Mouse (Mus musculus) R1 (cell line): ENCODE data around the gene Smpd3.

ENCODE experiments used
- DNase-seq: peaks from one replicate; pipeline ENCODE4 v3.0.0-alpha.2; 2018; ENCODE audit warnings: low read depth, low spot score

Gene Smpd3

DNA sequence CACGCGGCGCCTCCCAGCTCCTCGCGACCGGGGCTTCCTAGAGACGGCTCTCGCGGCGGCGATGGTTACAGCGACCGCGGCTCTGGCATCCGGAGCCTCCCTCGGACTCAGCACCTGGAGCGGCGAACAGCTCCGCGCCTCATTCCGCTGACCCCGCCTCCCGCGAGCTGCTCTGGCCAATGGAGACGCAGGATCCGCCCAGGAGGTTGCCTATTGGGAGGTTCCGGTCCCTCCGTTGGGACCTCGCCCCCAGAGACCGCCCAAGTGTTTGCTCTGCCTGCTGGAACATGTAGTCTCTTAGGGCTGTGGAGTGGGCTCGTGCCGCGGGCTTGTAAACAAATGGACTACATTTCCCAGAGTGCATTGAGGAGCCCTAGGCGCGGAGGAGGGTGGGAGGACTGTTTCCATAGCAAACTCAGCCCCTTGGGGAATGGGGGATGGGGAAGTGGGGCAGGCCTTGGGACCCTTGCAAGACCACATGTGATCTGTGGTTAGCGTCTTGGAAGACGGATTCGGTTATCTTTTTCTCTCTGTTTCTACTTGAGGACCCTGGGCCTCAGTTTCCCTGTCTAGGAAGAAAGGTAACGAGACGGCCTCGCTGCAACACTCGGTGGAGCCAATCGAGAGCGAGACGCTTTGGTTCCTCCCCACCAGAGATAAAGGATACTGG, at the start of gene Smpd3:
Smpd3 (minus strand) TSS at position 137 of the 670 bp plus-strand sequence.
- DNase-seq, result peak; percentile 100

DNA sequence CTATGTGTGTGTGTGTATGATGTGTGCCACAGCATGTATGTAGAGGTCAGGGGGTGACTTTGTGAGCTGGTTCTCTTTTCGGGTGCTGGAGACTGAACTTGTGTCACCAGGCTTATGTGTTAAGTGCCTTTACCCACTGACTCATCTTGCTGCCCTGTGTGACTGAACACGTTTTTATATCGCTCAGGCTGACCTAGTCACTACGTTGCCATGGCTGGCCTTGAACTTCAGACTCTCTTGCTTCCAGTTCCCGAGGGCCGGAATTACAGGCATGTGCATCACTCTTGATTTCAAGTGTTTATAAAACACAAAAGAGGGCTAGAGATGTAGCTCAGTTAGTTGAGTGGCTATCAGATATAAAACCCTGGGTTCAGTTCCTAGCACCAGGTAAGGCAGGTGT, 43.2 kb upstream of the Smpd3 start:
- DNase-seq, result no peak

DNA sequence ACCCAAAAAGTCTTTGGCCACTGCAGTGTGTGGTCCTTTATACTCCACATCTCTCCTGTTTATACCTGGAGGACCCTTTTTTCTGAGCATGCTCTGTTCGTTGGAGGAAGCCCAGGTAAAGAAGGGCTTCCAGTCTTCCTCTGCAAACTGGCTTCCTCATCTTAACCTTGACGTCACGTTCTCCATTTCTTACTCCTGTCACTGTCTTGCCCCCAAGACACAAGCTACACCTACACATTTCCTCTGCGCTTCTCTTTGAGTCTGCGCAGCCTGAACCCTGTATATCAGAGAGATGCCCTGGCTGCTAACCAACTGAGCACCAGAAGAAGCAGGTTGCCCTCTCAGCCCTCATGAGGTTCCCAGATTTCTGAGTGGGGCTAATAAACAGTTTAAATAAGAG, 41.6 kb upstream of the Smpd3 start:
- no peak for DNase-seq

DNA sequence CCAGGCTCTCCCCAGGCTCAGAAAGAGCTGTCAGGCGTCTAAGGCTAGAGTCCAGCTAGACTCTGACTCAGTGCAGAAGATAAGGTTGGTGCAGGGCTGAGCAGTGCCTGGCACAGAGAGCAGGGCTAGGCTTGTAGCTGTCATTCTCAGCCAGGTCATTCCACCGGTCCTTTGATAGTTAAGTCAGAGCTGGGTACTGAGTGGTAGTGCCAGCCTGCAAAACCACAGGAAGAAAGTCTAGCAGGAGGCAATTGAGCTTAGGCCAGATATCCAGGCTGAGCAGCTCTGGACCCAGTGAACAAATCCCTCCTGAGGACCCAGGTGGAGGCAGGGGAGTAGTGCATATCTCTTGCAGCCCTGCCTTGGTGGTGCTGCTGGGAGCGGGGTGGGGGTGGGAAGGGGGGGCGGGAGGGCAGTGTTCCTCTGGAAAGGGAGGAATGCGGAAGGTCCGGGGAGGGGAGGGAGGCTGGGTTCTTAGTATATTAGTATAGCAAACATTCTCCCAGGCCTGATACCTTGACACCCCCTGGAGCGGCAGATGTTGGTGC, 40.8 kb upstream of the Smpd3 start:
- DNase-seq, result no peak

DNA sequence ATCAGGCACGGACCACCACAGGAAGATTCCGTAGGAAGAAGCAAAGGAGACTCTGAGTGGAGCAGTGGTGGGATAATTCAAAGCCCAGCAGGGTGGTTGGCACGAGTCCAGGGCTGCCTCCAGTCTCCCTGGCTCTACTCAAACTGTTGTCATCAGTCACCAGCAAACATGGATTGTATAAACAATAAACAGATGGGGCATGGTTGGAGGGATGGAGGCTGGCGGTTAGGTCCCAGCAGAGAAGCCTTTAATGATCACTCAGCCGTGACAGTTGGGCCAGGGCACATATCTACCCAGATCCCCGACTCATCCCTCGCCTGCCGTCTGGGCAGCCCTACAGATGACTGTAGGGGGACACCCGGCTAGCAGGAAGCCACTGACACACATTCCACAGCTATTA, 39.1 kb upstream of the Smpd3 start:
- DNase-seq, result no peak

DNA sequence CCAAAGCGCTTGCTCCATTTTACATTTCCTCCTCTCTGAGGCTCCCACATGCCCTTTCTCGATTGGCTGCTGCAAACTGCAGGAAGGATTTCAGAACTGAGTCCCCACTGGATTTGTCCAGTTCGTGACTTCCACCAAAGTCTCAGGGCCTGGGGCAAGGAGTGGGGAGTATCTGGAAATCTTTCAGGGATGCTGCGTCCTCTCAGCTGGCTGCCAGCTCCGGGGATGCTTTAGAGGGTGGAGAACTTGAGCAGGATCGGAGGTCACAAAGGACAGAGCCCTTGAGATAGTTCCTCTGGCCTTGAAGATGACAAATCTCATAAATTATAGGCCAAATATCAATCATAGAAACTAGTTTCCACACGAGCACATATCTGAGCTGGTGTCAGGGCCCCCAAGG, 38.2 kb upstream of the Smpd3 start:
- no peak for DNase-seq

DNA sequence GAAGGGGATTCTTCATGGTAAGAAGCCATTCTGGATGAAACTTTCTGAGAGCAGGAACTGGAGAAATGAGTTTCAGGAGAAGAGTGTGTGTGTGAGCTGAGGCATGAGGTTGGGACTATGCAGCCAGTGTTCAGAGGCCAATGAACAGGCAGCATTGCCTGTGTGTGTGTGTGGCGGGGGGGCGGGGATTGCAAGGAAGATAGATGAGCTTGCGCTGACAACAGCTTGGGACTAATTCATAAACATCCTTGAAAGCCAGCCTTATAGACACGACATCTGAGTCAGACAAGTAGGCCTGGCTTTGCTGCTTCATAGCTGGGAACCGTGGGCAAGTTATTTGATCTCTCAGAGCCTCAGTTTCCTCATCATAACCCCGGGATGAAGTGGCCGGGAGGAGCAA, 31.3 kb upstream of the Smpd3 start:
- DNase-seq, result no peak

DNA sequence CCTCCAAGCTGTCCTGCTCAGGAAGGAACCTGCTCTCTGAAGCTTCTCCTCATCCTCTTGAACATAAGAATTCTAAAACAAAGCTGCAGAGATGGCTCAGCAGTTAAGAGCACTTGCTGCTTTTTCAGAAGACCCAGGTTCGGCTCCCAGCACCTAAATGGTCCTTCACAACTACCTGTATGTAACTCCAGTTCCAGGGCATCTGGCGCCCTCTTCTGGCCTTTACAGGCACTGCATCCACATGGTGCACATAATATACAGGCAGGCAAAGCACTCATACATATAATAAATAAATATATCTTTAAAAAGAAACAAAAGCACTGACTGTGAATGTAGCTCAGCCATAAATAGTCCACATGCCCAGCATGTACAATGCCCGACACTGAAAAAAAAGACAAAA, 30.7 kb upstream of the Smpd3 start:
- peak; percentile 70 for DNase-seq

DNA sequence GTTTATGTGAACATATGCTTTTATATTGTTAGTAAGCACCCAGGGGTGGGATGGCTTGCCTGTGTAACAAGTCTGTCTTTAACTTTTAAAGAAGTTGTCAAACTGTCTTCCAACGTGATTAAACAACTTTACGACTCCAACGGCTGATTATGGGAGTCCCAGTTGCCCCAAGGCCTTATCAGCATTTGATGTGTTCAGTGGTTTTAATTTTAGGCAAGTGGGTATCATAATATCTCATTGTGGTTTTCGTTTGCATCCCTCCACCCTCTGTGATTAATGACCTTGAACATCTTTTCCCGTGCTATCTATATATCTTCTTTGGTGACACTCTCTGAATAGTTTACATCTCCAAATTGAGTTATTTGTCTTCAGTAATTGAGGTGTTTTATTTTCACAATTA, 27.0 kb upstream of the Smpd3 start:
- no peak for DNase-seq

DNA sequence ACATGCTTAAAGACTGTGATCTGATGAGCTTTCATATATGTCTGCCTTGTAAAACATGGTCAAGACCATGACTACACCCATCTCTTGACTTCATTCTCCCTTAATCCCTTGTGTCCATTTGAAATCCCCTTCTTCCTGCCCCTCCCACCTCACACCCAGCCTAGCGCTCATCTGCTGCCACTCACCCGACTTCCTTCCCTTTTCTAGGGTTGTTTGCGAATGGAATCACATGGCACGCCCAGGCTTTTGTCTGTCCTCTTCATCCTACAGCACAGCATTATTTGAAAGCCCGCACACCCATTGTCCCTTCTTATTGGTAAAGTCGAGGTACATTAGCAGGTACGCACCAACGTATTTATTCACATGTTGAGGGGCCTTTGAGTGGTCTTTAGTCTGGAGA, 26.5 kb upstream of the Smpd3 start:
- peak; percentile 34 for DNase-seq

DNA sequence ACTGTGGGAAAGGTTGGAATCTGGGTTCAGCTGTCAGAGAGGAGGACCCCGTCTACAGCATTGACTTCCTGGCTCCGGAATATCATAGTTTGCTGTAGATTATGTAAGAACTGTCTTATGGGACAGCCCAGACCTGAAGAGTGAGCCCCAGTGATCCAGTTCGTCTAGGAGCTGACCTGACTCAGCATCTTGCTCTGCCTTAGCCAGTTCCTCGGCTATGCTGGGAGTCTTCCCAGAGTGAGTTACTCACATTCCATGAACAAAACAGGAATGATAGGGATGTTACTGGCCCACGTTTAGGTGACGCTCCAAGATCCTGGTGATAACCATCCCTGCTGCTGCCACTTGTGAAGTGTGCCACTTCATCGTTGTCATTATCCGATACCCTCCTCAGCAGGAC, 25.5 kb upstream of the Smpd3 start:
- no peak for DNase-seq

DNA sequence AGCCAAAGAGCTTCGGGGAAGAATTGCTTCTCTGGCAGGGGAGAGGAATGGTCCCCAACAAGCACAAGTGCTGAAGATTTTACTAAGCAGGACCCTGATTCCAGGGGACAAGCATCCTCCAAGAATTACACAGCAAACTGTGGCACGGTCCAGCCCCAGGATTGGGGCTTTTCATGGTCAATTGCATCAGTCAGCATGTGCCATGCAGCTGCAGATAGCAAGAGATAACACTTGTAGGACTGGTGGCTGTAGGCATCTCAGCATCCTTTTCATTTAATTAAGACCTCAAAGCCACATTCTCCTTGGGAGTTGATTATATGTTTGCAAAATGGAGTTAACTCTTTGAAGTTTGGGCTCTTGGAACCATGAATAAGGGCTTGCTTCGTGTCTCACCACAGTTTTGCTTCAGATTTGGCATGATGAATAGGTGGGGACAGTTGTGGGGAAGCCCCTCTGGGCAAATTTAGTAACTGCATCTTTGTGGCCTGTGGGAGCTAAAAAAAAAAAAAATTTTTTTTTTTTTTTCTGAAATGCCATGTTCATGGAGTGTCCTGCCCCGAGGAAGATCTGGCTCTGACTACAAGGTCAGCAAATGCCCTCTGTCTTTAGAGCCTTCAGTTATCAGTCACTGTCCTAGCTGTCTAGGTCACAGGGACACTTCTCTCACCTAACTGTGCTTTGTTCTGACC, 22.0 kb upstream of the Smpd3 start:
- DNase-seq, result no peak

DNA sequence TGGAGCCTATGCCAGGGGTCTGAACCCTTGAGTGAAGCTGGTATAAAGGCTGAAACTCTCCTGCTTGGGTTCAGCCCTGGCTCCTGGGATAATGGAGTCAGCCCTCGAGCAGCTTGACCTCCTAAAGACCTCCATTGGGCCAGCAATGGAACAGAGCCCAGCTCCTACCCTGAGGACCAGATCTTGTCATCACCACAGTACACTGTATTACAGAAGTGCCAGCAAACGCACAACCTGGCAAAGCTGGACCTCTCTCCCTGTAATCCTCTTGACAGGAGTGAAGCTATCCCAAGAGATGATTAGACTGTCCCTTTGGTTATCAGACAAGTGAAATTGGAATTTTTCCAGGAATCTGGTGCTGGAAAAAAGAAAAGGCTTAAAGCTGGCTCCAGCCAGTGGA, 13.3 kb upstream of the Smpd3 start:
- no peak for DNase-seq

DNA sequence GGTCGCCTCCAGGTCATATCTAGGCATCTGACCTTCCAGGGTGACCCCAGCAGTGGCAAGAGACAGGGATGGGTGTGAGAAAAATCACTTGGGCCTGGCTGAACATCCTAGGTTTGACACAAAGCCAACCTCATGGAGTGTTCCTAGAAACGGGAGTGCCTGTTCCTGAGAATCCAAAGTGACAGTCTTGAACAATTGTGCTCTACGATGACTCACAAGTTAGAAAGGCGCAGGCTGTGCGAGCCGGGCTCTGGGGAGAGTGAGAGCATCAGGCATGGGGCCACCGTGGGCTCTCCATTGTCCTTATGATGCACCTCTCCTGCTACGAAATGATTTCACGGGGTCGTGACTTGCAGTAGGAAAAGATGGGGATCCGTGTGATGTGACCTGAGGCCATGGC, 11.6 kb upstream of the Smpd3 start:
- DNase-seq, result peak; percentile 8

DNA sequence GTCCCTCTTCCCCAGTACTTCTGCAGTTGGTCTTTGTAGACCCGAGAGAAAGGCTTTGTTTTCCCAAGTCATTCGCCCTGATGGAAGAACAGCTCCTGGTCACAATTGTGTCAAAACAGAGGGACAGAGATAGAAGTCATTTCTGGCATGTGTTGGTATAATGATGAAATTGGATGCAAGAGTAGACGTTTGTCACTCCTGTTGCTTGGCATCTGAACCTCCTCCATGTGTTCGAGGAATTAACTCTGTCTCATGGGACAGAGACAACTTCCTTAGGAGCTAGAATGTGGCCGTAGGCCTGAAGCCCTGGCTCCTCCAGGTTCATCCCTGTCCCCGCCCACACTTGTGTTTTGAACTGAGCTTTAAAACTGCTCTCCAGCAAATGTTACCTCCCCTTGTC, 8.3 kb upstream of the Smpd3 start:
- no peak for DNase-seq

DNA sequence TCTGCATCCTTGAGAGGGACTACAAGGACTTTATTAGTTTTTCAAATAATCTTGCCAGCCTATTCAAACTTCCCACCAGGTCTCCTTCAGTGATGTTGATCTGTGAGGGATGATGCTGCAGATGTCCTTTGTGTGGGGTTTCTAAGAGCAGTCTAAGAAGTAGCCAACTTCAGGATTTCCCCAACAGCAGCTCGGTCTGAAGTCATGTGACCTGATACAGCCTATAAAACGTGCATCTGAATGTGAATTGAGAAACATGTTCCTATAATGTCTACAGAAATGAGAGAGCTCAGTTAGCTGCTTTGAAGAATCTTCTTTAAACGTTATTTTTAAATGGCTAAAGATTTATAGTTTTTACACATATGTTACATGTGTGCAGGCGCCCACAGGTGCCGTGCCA, 5.7 kb upstream of the Smpd3 start:
- DNase-seq, result no peak

DNA sequence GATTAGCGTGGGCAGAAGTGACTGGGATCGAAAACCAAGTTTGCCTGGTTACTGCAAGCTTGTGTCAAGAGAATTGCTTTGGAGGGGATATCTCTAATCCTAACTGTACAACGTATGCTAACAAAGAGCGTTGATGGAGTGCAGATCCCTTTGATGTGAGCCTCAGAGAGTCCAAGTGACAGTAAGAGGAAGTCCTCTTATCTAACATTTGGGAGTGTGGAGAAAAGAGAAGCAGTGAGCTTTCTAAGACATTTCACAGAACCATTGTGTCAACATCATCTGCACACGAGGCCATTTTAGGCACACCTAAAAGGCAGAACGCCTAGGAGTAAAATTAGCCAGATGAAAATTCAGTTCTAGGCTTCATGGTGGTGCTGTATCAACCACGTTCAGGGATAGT, 5.0 kb upstream of the Smpd3 start:
- DNase-seq, result no peak

DNA sequence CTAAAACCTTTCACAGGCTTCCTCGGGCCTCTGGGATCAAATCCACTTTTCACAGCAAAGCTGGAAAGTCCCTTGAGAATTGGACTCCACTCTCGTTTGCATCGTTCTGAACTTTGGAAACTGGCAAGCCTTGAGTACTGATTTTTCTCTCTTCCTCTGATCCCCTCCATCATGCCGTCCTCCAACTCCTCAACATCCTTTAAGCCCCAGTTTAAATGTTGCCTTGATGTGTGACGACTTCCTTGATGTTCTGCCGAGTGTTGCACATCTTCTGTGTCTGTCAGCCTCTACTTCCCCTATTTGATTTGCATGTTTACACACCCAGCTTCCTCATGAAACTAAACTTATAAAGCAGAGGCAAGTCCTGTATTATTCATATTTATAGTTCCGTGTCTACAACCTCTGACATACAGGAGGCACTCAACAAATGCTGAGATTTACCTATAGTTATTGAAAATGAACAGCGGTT, 987 bp upstream of the Smpd3 start:
- DNase-seq, result no peak

DNA sequence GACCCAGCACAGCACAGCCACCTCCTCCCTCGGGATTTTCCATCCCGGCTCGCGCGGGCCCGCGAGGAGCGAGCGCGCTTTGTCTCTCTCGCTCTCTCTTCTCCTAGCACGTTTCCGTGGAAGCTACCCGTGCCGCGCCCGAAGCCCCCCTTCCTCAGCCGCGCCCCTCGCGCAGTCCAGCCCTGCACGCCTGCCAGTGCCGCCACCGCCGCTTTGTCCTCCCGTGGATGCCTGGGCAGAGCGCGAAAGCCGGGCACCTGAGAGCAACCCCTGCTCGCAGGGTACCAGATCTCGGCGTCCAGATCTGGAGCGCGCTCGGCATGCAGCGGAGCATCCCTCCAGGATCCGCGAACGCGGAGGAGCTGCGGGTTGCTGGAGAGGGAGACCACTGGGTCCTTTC, 1.2 kb downstream of the Smpd3 start:
- no peak for DNase-seq

DNA sequence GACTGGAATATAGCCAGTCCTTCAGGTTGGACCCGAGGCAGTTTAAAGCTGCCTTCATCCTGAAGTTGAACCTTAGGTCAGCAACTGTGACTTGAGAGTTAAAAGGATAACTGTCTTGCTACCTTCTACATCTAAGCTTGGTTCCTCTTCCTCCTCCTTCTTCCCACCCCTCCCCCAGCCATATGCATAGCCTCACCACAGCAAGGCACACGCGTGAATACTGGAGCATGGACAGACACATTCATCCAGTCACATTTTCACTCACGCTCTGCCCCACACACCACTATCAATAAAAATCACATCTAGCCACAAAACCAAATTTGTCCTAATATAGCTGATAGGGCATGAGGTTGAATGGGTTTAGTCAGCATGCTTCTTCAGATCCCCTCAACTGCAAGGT, 1.8 kb downstream of the Smpd3 start:
- DNase-seq, result no peak

DNA sequence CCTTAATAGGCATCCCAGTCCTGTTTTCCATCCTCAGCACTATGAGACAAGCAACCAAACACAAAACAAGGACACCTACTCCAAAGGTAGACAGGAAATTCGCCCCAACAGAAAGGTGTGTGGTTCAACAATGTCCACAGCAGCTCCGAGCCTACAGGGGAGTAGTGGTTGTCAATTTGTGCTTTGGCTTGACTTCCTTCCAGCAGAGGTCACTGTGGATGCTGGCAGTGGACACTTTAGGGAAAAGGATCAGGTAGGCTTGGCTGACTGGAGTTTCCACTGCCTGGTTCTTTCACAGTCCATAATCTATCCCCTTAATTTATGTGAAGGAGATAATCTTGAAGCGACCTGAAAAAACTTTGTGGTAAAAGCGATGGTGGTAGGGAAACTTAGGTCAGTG, 2.6 kb downstream of the Smpd3 start:
- no peak for DNase-seq

DNA sequence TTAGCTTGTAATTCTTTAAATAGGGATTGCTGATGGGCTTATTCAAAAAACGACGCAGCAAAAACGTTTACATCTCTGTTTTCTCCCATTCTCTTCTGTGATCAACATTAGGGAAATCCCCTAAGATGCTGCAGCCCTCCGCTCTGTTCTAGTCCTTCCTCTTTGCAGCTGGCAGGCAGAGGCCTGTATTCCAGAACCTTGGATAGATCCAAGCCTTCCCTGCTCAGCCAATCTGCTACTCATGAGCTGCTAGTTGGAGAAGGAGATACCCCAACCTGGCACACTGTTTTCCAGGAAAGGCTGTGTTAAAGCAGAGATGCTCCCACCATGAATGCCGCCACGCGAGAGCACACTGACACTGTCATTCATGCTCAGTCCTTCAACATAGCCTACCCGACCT, 4.4 kb downstream of the Smpd3 start:
- DNase-seq, result peak; percentile 39

DNA sequence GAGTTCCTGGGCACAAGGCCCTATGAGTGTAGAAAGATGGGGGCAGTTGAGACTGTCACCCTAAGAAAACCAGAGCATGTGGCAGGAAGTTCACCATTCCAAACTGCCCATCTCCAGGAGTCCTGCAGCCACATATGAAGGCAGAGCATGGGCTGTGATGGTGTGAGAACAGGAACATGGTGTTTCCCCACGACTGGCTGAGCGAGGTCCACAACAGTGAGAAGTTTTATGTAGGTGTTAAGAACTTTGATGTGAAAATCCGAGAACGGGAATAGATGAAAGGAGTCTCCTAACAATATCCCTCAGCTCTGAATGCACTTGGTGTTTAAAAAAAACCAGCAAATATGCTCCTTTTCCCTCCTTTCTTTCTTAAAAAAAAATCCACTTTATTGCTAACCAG, 5.3 kb downstream of the Smpd3 start:
- no peak for DNase-seq
